Mouse (Mus musculus) mature B cell (primary cell): ENCODE data around the gene Clasp2.
"Not testable (repeated sequence)": the region's sequence is repeated elsewhere in the genome, so short reads cannot be mapped to it uniquely, and the experiment has no call there.

ENCODE experiments used
- in situ Hi-C: fragments of 300-500 bp; cut with MboI; formaldehyde crosslinking; loops from 2 replicates; pipeline ENCODE4 v1.14.3; 2019

Clasp2 gene

DNA sequence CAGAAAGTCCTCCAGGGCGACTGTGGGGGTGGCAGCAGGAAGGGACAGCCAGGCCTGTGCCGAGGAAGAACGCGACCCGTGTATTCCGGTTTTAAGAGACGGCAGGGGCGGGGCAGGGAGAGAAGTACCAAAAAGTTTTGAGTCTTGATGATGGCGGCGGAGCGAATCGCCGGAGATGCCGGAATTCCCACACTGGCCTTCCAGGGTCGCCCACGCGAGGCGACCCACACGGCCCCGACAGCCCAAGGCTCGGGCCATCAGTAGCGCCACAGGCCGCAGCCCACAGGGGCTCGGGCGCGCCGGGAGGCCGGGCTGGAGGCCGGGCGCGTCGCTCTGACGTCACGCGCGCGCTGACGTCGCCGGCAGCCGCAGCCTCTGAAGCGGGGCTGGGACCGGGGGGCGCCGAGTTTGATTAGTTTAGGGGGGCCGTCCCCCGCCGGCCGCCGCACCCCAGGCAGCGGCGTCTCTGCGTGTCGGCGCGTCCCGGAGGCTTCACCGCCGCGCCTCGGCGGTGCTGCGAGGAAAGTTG, at the start of gene Clasp2:
TSS of gene Clasp2 (plus strand) at position 366 of the 529 bp plus-strand sequence.
- in situ Hi-C loops = no loop called here

GRCm38 (mm10) chr9:113701441-113702160, 39.7 kb upstream of the Clasp2 start:
- in situ Hi-C loops = no loop called here

- in situ Hi-C loops = no loop called here
Measured at GRCm38 (mm10) chr9:113706108-113706507, 35.2 kb upstream of the Clasp2 start.

DNA sequence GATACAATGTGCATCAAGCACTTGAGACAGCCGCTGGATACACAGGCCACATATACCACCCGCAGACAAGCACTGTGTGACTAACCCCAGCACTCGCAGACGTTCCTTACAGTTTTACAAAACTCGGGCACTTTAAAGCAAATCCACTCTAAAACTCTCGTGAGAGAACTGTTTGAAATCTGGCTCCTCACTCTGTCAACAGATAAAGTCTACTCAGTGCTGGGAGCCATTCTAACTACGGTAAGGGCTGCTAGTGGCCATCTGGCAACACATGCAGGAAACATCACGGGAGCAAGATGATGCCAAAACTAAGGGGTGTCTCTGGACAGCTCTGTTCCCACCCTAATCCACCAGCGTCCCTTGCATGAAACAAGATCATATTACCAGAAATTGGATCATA, 34.4 kb upstream of the Clasp2 start:
- in situ Hi-C loops = no loop called here

DNA sequence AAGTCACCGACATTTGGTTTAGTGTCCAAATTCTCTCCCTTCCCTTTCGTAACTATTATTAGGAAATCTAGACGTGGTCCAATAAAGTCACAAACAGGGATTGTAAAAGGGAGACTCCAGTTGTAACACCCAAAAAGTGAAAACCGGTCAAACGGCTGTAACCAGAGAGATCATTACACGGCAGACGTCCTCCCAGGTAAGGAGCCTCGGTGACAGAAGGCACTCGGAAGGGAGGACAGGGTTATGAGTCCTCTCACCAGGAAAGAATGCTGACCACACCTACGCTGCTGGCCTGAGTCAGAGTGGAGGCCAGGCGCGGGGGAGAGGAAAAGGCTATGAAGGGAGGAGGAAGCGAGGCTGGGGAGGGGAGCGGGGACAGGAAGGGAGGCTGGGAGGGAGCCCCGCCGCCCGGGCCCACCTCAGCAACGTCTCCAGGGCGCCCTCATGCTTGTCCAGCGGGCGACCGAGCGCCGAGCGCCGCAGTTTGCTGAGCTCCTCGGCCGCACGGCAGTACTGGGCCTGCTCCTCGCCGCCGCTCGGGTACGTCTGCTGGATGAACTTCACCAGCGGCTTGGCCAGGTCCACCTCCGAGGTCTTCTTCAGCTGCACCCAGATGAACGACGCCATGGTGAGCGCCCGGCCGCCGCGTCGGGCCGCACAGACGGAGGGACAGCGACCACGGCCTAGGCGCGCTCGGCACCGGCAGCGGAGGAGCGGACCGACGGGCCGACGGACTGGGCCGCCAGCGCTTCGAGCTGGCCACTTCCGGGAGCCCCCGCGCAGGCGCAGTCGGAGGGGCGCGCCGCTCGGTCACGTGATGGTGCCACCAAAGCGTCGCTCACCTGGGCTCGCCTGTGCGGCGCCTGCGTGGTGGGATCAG, 33.6 kb upstream of the Clasp2 start, which contains the start of gene Pdcd6ip:
TSS of gene Pdcd6ip (minus strand) at position 779 of the 880 bp plus-strand sequence.
- in situ Hi-C loops = no loop called here

- in situ Hi-C loops = no loop called here
Measured at GRCm38 (mm10) chr9:113708361-113709280, 32.7 kb upstream of the Clasp2 start.

DNA sequence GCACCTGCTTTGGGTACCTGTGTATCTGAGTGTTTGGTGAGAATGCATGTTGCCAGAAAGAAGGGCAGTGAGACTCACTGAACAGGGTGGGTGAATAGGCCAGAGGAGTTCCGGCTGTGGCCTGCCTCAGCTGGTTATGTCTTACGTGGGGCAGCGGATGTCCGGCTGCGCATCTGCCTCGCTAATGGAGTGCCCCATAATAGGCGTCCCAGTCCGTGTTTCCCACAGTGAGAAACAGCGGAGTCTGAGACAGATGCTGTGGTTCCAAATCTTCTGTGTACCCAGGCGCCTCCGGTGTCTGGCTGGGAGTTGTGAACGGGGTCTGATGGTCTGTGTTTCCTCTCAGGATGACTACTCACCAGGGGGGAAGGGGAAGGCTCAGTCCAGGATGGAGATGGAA, 30.4 kb upstream of the Clasp2 start:
- in situ Hi-C loops = no loop called here

- in situ Hi-C loops = no loop called here
Measured at GRCm38 (mm10) chr9:113719063-113719462, 22.2 kb upstream of the Clasp2 start.

DNA sequence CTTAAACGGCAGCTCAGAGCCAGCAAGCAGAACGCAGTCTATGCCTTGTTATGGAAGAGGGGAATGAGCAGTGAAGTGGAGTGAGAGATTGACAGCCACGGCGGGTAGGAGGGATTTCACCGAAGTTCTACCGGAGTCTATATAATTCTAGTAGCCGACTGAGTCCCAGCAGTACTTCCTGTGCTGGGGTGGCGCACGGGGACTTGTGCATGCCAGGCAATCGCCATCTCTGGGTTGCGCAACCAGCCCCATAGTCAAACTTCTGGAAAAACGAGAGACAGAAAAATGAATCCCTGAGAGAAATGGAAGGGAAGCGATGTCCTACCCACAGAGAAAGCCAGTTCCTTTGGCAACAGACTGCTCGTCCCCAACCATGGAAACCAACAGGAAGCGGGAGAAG, 16.6 kb upstream of the Clasp2 start:
- in situ Hi-C loops = no loop called here

DNA sequence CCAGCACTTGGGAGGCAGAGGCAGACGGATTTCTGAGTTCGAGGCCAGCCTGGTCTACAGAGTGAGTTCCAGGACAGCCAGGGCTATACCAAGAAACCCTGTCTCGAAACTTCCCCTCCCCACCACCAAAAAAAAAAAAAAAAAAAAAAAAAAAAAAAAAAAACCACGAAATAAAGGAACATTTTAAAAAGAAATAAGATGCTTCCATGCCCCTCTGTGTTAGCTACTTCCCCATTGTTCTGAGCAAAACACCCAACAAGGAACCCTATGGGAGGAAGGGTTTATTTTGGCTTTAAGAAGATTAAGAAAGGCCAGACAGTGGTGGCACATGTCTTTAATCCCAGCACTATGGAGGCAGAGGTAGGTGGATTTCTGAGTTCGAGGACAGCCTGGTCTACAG, 15.7 kb upstream of the Clasp2 start:
- in situ Hi-C loops = not testable (repeated sequence)

- in situ Hi-C loops = no loop called here
Measured at GRCm38 (mm10) chr9:113726131-113726530, 15.1 kb upstream of the Clasp2 start.

- in situ Hi-C loops = no loop called here
Measured at GRCm38 (mm10) chr9:113726991-113727680, 14.1 kb upstream of the Clasp2 start.

GRCm38 (mm10) chr9:113731540-113731939, 9.7 kb upstream of the Clasp2 start:
- in situ Hi-C loops = no loop called here

- in situ Hi-C loops = no loop called here
Measured at GRCm38 (mm10) chr9:113735920-113736319, 5.4 kb upstream of the Clasp2 start.

DNA sequence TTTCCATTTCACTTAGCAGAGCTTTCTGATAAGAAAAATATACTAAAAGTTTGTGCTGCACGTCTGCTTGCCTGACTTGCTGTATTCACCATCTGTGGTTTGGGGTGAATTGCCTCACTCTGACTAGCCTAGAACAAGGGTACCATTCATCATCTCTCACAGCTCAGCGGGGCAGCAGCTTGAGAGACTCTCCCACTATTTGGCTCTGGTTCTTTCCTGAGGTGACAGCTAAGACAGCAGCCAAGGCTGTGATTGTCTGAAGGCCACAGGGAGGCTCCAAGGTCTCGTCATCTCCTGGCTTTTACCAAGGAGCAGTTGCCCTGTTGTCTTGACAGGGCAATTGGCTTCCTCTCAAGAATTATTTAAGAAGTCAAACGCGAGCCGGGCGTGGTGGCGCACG, 3.3 kb upstream of the Clasp2 start:
- in situ Hi-C loops = no loop called here

DNA sequence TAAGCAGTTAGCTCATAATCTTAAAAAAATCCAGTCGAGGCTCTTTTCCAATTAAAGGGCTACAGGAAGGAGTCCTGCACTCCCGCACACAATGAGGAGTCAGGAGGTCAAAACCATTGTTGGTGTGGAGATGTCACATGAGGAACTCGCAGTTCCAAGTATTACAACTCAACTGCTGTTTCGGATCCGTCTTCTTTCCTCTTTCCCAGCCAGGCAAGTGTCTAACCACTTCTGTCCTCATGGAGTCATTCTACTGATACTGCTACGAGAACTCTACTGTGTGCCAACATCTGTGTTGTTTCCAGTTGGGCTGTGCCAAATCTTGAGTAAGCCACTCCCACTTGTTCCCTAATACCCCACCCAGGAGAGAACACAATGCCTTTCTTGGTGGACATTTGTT, 2.3 kb upstream of the Clasp2 start:
- in situ Hi-C loops = no loop called here

DNA sequence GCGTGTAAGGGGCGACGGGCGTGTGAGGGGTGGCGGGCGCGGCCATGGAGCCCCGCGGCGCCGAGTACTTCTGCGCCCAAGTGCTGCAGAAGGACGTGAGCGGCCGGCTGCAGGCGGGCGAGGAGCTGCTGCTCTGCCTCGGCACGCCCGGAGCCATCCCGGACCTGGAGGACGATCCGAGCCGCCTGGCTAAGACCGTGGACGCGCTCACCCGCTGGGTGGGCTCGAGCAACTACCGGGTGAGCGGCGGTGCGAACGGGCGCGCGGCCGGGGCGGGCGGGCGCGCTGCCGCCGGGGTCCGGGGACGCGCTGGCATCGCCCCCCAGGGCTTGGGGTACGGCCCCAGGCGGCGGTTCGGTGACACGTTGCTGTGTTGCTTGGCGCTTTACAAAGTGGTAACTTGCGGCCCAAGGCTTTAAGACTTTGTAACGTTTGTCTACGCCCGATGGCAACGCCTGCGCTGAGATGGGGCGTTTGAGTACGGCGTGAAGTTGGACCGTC, 414 bp downstream of the Clasp2 start:
- in situ Hi-C loops = no loop called here

DNA sequence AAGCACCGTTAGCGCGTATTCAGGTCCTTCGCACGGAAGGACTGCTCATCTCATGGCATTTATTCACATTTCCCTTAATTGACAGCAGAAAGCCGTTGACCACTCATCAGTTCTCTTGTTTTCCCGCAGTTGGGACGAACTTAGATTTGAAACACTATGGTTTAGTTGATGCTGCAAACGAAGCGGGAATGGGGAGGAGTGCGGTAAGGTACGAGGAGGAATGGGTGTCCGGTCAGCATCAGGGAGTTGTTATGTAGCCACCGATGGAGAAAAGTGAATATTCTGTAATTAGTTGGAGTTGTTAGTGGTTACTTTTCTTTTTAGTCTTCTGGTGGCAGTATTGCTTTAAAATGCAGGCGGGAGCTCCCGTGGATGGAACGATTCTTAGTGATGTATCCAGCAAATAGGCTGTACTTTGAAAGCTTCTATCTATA, 1.1 kb downstream of the Clasp2 start:
- in situ Hi-C loops = no loop called here

DNA sequence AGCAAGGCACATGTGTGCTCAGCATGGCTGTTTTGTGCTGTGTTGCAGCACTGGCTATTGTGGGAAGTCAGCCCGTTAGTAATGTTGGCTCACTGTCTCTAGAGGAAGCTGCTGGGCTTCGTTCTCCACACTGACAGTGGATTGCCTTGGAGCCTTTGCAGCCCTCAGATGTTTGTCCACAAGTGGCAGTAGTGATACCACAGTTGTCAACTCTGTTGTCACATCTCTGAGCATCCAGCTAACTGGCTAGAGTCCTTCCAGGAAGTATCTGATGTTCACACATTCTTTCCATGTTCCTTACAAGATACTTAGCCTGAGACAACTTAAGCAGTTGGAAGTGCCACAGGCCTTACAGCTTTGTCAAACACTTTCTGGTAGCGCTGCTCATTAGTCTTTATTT, 2.0 kb downstream of the Clasp2 start:
- in situ Hi-C loops = no loop called here

GRCm38 (mm10) chr9:113749356-113749755, 8.1 kb downstream of the Clasp2 start:
- in situ Hi-C loops = no loop called here
